Mouse (Mus musculus): ENCODE measurements around the gene Lap3. TPM values are rescaled to one million over a fixed set of nuclear protein-coding genes. Genes with fewer than 3 reads are reported as not detected.

Gene Lap3
- polyA plus RNA-seq, 1 experiment: 56.7 TPM

DNA sequence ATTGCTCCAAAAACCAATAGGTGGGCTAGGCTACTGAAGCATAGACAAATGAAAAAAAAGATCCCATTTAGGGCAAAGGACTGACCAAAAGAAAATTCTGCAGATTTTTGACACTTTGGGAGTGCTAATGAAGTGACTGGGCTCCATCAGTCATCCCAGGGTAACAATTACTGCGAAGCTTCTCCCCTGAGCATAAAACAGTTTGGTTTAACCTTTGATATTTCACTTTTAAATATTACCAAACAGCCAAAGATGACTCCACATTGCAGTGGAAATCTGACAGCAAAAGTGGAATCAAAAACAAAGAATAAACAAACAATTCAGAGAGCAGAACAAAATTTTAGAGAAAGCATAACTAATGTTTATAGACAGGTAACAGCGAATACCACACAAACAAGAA lies 12.0 kb upstream of the Lap3 start:
- H3K27me3 ChIP-seq (ENCODE audit: control insufficient read depth, insufficient read depth, low read length): no peaks in the 10 kb centered on the region
- H3K4me1 ChIP-seq (ENCODE audit: control insufficient read depth, insufficient read depth, low read length): no peaks in the 10 kb centered on the region
- DNase-seq: no peak
- H3K4me3 ChIP-seq (replicated peaks; ENCODE audit: insufficient read depth, low read depth, low read length): no peak overlapping the region
- TF ChIP-seq POLR2A (IDR thresholded peaks at IDR 0.05; ENCODE audit: borderline replicate concordance, insufficient read depth, low read length) (no peak), CTCF (IDR thresholded peaks at IDR 0.05; ENCODE audit: borderline replicate concordance, insufficient read depth, low read depth, low read length) (no peak)
- WGBS: 91% methylated on average over 2 of the region's 2 CpGs
- no peak overlapping the region for H3K27ac ChIP-seq (ENCODE audit: insufficient read depth, low read length)

GRCm38 (mm10) chr5:45482607-45483006 lies 10.6 kb upstream of the Lap3 start:
- WGBS: 87% methylated on average over 3 of the region's 3 CpGs
- TF ChIP-seq POLR2A (IDR thresholded peaks at IDR 0.05; ENCODE audit: borderline replicate concordance, insufficient read depth, low read length) (no peak), CTCF (IDR thresholded peaks at IDR 0.05; ENCODE audit: borderline replicate concordance, insufficient read depth, low read depth, low read length) (no peak)
- DNase-seq: no peak
- Histone ChIP-seq H3K27me3 (ENCODE audit: control insufficient read depth, insufficient read depth, low read length) (no peaks in the 10 kb centered on the region), H3K4me1 (ENCODE audit: control insufficient read depth, insufficient read depth, low read length) (no peaks in the 10 kb centered on the region), H3K27ac (ENCODE audit: insufficient read depth, low read length) (no peak overlapping the region), H3K4me3 (replicated peaks; ENCODE audit: insufficient read depth, low read depth, low read length) (no peak overlapping the region)

DNA sequence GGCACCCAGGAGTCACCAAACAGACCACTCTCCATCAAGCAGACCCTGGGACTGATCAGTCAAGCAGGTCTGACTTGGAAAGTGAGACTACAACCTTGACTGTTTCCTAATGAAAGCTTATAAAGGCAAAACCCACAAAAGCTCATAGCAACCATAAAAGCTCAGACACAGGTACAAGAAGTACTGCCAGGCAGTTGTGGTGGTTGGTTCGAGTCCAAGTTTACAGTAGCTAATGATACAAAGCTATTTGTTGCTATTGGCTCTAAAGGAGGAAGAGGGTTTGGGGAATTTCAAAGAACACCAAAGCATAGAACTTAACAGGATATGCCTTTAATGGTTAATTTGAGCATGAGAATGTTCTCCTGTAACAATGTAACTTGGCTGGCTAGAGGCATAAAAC lies 9.5 kb upstream of the Lap3 start:
- H3K4me3 ChIP-seq (replicated peaks; ENCODE audit: insufficient read depth, low read depth, low read length): no peak overlapping the region
- 84% methylated on average over 1 of the region's 1 CpGs for WGBS
- DNase-seq: no peak
- H3K4me1 ChIP-seq (ENCODE audit: control insufficient read depth, insufficient read depth, low read length): no peaks in the 10 kb centered on the region
- H3K27ac ChIP-seq (ENCODE audit: insufficient read depth, low read length): no peak overlapping the region
- H3K27me3 ChIP-seq (ENCODE audit: control insufficient read depth, insufficient read depth, low read length): no peaks in the 10 kb centered on the region
- TF ChIP-seq POLR2A (IDR thresholded peaks at IDR 0.05; ENCODE audit: borderline replicate concordance, insufficient read depth, low read length) (no peak), CTCF (IDR thresholded peaks at IDR 0.05; ENCODE audit: borderline replicate concordance, insufficient read depth, low read depth, low read length) (no peak)

GRCm38 (mm10) chr5:45491776-45492175 lies 1.4 kb upstream of the Lap3 start:
- H3K27ac ChIP-seq (ENCODE audit: insufficient read depth, low read length): no peak overlapping the region
- 71% methylated on average over 4 of the region's 4 CpGs for WGBS

DNA sequence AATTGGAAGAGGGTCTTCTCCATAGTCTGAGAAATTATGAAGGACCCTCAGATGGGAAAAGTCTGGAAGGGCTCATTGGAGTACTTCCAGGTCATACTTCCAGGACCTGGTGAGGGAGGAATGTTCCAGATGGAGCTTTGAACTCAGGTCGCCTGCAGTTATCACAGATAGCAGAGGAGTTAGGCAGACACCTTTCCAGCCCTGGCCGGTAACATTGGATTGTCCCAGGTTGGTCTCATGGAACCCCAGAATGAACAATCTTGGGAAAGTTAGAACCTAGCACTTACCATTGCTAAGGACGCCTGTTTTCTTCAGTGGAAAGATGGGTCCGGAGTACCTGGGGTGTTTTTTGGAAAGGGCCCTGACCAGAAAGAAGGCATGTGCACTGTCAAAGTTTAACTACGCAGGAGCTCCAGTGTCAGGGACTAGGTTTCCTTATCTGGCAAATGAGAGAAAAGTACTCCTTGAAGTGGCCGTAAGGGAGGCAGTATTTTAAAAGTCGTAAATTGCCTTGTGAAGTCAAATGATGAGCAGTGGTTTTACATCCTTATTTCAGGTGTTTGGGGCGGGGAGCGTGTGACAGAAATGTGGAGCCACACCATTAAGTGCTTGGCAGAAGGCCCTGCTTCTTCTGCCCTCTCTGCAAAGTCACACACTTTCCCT lies 1.1 kb downstream of the Lap3 start:
- Histone ChIP-seq H3K4me1 (ENCODE audit: control insufficient read depth, insufficient read depth, low read length) (no peaks in the 10 kb centered on the region), H3K27me3 (ENCODE audit: control insufficient read depth, insufficient read depth, low read length) (no peaks in the 10 kb centered on the region), H3K4me3 (replicated peaks; ENCODE audit: insufficient read depth, low read depth, low read length) (peak overlapping the region; percentile 55), H3K27ac (ENCODE audit: insufficient read depth, low read length) (no peak overlapping the region)
- DNase-seq: no peak
- 71% methylated on average over 9 of the region's 9 CpGs for WGBS
- TF ChIP-seq CTCF (IDR thresholded peaks at IDR 0.05; ENCODE audit: borderline replicate concordance, insufficient read depth, low read depth, low read length) (no peak), POLR2A (IDR thresholded peaks at IDR 0.05; ENCODE audit: borderline replicate concordance, insufficient read depth, low read length) (no peak)

More at GRCm38 (mm10) chr5:45491776-45492175, 1.4 kb upstream of the Lap3 start:
- TF ChIP-seq CTCF (IDR thresholded peaks at IDR 0.05; ENCODE audit: borderline replicate concordance, insufficient read depth, low read depth, low read length) (no peak), POLR2A (IDR thresholded peaks at IDR 0.05; ENCODE audit: borderline replicate concordance, insufficient read depth, low read length) (no peak)
- no peak overlapping the region for H3K4me3 ChIP-seq (replicated peaks; ENCODE audit: insufficient read depth, low read depth, low read length)
- H3K27me3 ChIP-seq (ENCODE audit: control insufficient read depth, insufficient read depth, low read length): no peaks in the 10 kb centered on the region
- no peak for DNase-seq
- no peaks in the 10 kb centered on the region for H3K4me1 ChIP-seq (ENCODE audit: control insufficient read depth, insufficient read depth, low read length)

DNA sequence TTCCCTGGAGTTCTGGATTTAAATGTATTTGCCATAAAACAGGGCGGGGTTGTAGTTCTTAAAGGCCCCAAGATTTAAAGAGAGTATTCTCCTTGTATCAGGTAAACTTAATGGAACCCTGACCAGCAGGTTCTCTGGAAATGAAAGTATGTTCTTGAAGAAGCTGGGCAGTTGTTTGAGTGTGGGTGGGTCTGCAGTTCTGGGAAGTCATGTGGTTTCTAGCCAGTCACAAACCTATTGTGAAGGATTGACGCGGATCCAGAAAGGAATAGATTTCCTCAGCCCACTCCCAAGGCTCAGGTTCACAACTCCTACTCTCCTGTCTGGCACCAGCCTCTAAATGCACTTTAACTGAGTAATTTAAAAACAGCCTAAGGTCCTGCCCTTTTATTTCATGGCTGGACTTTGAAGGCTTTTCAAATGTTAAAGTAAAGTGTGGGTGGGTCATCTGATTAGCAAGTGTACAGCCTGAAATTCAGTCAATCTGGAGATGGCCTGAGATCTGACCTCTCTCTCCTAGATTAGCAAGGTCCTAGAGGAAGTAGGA lies 2.3 kb downstream of the Lap3 start:
- DNase-seq: no peak
- 89% methylated on average over 3 of the region's 3 CpGs for WGBS
- H3K27me3 ChIP-seq (ENCODE audit: control insufficient read depth, insufficient read depth, low read length): no peaks in the 10 kb centered on the region
- TF ChIP-seq CTCF (IDR thresholded peaks at IDR 0.05; ENCODE audit: borderline replicate concordance, insufficient read depth, low read depth, low read length) (no peak), POLR2A (IDR thresholded peaks at IDR 0.05; ENCODE audit: borderline replicate concordance, insufficient read depth, low read length) (no peak)
- no peak overlapping the region for H3K4me3 ChIP-seq (replicated peaks; ENCODE audit: insufficient read depth, low read depth, low read length)
- no peak overlapping the region for H3K27ac ChIP-seq (ENCODE audit: insufficient read depth, low read length)
- H3K4me1 ChIP-seq (ENCODE audit: control insufficient read depth, insufficient read depth, low read length): no peaks in the 10 kb centered on the region

DNA sequence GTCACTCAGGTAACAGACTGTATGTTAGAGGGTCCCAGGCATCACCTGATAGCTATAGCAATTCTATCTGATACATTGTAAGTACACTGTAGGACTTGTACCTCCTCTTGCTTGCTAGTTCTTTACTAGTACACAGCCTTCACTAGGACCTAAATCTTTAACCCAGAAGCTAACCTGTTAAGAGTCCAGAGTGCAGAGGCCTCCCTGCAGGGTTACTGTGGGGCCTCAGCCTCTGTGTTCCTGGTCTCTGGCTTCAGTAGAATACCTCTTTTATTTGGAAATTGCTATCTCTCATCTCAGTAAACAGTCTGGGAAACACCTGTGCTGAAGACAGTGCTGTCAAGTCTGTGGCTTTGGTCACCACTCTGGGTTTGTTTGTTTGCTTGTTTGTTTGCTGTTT lies 2.9 kb downstream of the Lap3 start:
- TF ChIP-seq CTCF (IDR thresholded peaks at IDR 0.05; ENCODE audit: borderline replicate concordance, insufficient read depth, low read depth, low read length): no peak
- no peak for TF ChIP-seq POLR2A (IDR thresholded peaks at IDR 0.05; ENCODE audit: borderline replicate concordance, insufficient read depth, low read length)

DNA sequence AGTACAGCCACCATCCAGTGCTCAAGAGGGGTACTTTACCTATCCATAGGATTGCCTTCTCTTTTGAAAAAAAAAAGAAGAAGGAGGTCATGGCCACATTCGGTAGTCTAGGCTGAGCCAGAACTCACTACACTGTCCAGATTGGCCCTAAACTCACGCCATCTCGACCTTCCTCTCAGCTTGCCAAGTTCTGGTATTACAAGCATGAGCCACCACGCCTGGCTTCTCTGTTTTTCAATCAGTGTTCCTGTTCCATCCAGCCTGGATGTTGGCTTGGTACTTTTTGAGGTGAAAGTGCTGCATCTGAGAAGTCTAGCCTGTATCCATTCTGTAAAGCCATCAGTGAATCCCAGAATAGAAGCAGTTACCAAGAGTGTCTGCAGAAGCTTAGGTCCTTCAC lies 3.3 kb downstream of the Lap3 start:
- H3K4me3 ChIP-seq (replicated peaks; ENCODE audit: insufficient read depth, low read depth, low read length): no peak overlapping the region
- 29% methylated on average over 4 of the region's 4 CpGs for WGBS

More for the DNA sequence above, 2.9 kb downstream of the Lap3 start:
- H3K4me1 ChIP-seq (ENCODE audit: control insufficient read depth, insufficient read depth, low read length): no peaks in the 10 kb centered on the region
- no peak for DNase-seq
- no peak overlapping the region for H3K27ac ChIP-seq (ENCODE audit: insufficient read depth, low read length)
- no peaks in the 10 kb centered on the region for H3K27me3 ChIP-seq (ENCODE audit: control insufficient read depth, insufficient read depth, low read length)
- no peak overlapping the region for H3K4me3 ChIP-seq (replicated peaks; ENCODE audit: insufficient read depth, low read depth, low read length)

More for the DNA sequence above, 3.3 kb downstream of the Lap3 start:
- Histone ChIP-seq H3K4me1 (ENCODE audit: control insufficient read depth, insufficient read depth, low read length) (no peaks in the 10 kb centered on the region), H3K27ac (ENCODE audit: insufficient read depth, low read length) (no peak overlapping the region), H3K27me3 (ENCODE audit: control insufficient read depth, insufficient read depth, low read length) (no peaks in the 10 kb centered on the region)
- no peak for TF ChIP-seq POLR2A (IDR thresholded peaks at IDR 0.05; ENCODE audit: borderline replicate concordance, insufficient read depth, low read length)
- TF ChIP-seq CTCF (IDR thresholded peaks at IDR 0.05; ENCODE audit: borderline replicate concordance, insufficient read depth, low read depth, low read length): no peak
- DNase-seq: no peak

All from cerebellum, adult 2 months (tissue).